Mouse (Mus musculus): ENCODE results near the gene Lgr5.

DNA sequence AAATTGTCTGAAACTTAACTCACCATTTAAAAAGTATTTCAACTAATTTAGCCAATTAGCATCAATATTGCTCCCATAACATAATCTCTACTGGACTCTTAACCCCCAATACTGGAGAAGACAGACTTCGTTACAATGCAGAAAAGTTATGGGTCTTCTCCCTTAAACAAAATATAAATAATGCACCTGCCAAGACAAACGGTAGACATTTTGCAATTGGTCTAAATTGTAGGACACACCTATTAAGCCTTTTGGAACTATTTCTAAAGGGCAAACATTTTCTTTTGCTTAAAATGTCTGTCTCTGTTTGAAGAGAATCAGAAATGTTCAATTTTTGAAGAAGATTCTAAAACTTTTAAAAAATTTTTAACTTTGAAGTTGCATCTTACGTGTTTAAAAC is 4.5 kb downstream of the Lgr5 start:
- TF ChIP-seq POLR2A (IDR thresholded peaks at IDR 0.05; ENCODE audit: borderline replicate concordance, low read depth, low read length) (no peak), CTCF (IDR thresholded peaks at IDR 0.05; ENCODE audit: low read depth, low read length) (no peak)

Measured in bone marrow macrophage, adult 2 months (primary cell).